Mouse (Mus musculus) inflammation-experienced regulatory T-cells, adult 6 months (primary cell): ENCODE data around the gene Gm14327. TPM values are rescaled to one million over a fixed set of nuclear protein-coding genes. Genes with fewer than 3 reads are reported as not detected.
"Not testable (repeated sequence)": the region's sequence is repeated elsewhere in the genome, so short reads cannot be mapped to it uniquely, and the experiment has no call there.

ENCODE experiments used
- ATAC-seq: one replicate; pipeline ENCODE4 v1.8.0; 2017
- polyA plus RNA-seq, 3 experiments: library from polyadenylated mRNA; unstranded; fragments of 100-300 nt; shearing (Covaris generic); gene quantifications; one replicate each; pipeline ENCODE4 v1.2.1; 2017

Gene Gm14327
- polyA plus RNA-seq = 1 to 10 TPM in 1 of 3 experiments, under 1 TPM in 1, not detected in 1; 0.65 to 1.0 TPM

- not testable (repeated sequence) for ATAC-seq
Observed at GRCm38 (mm10) chr2:177897046-177897578, at the start of gene Gm14327. Gene Gm14327 (plus strand): TSS chr2:177897096.

- not testable (repeated sequence) for ATAC-seq
Observed at GRCm38 (mm10) chr2:177862254-177862653, 34.6 kb upstream of the Gm14327 start.

GRCm38 (mm10) chr2:177887743-177888142 lies 9.2 kb upstream of the Gm14327 start:
- not testable (repeated sequence) for ATAC-seq

- ATAC-seq = not testable (repeated sequence)
Observed at GRCm38 (mm10) chr2:177898171-177898570, 1.3 kb downstream of the Gm14327 start.

GRCm38 (mm10) chr2:177903276-177903675 lies 6.4 kb downstream of the Gm14327 start:
- ATAC-seq = not testable (repeated sequence)

- not testable (repeated sequence) for ATAC-seq
Observed at GRCm38 (mm10) chr2:177925563-177926103, 28.7 kb downstream of the Gm14327 start, which contains the start of gene Zfp972. Gene Zfp972 (minus strand): TSS chr2:177925613.

Other genes with a start within 250 kb of the Gm14327 start
- under 1 TPM in 1 of 3 experiments, not detected in 2; 0.98 TPM for gene Gm14322, start 137.8 kb upstream of the Gm14327 start, polyA plus RNA-seq
- gene Gm14325, start 56.8 kb upstream of the Gm14327 start, polyA plus RNA-seq = 10 to 100 TPM; 15.9 to 21.7 (median 18.5) TPM
- gene Zfp972, start 28.5 kb downstream of the Gm14327 start, polyA plus RNA-seq = under 1 TPM in 1 of 3 experiments, not detected in 2; 0.83 TPM
- 10 to 100 TPM; 13.5 to 16.6 (median 16.5) TPM for gene Gm14326, start 60.2 kb downstream of the Gm14327 start, polyA plus RNA-seq
- gene Zfp971, start 126.2 kb downstream of the Gm14327 start, polyA plus RNA-seq = 10 to 100 TPM; 11.0 to 13.6 (median 11.0) TPM
- gene Zfp931, start 181.4 kb downstream of the Gm14327 start, polyA plus RNA-seq = 10 to 100 TPM in 1 of 3 experiments, 1 to 10 TPM in 2; 6.3 to 10.2 (median 8.3) TPM
- under 1 TPM in 2 of 3 experiments, not detected in 1; 0.11 to 0.40 TPM for gene Phactr3, start 221.9 kb downstream of the Gm14327 start, polyA plus RNA-seq